Mouse (Mus musculus) neural tube, embryonic 15.5 days (tissue): ENCODE results near the gene Zfp949. TPM values are rescaled to one million over a fixed set of nuclear protein-coding genes. Genes with fewer than 3 reads are reported as not detected.

Experiments
- polyA plus RNA-seq: library from polyadenylated mRNA; unstranded; fragments of >200 nt; fragmentation: Nextera tagmentation; extraction: Ambion mirVana; gene quantifications from 2 replicates; pipeline ENCODE4 v1.2.1, GENCODE M21; 2015

Gene Zfp949
- polyA plus RNA-seq, 1 experiment from 2014 or later = 21.4 TPM

Other genes with a start within 250 kb of the Zfp949 start
- gene Nt5e, start 220.8 kb upstream of the Zfp949 start, polyA plus RNA-seq = 1.1 and 1.2 TPM in 2 replicates
- 35.9 and 37.2 TPM in 2 replicates for gene Snx14, start 109.1 kb upstream of the Zfp949 start, polyA plus RNA-seq
- gene Gm20537, start 91.4 kb upstream of the Zfp949 start, polyA plus RNA-seq = 0.59 and 0.60 TPM in 2 replicates
- gene Syncrip, start 65.4 kb upstream of the Zfp949 start, polyA plus RNA-seq = 66.7 and 73.3 TPM in 2 replicates
- gene Trim43a, start 32.9 kb downstream of the Zfp949 start, polyA plus RNA-seq = 0.08 and 0.20 TPM in 2 replicates
- 45.0 and 50.2 TPM in 2 replicates for gene Mthfsl, start 172.3 kb downstream of the Zfp949 start, polyA plus RNA-seq
- 1.2 TPM in 1 of 2 replicates, not detected in the other for gene Bcl2a1d, start 183.9 kb downstream of the Zfp949 start, polyA plus RNA-seq